Mouse (Mus musculus): ENCODE measurements around the gene Eml5. TPM values are rescaled to one million over a fixed set of nuclear protein-coding genes. Genes with fewer than 3 reads are reported as not detected.

Eml5 gene
- polyA plus RNA-seq, 1 experiment from 2014 or later: 5.4 TPM

- Histone ChIP-seq H3K4me3 (ENCODE audit: low read length) (no peak overlapping the region), H3K9ac (ENCODE audit: low read length) (no peak overlapping the region), H3K4me1 (ENCODE audit: control insufficient read depth, insufficient read depth, low read length) (no peaks in the 10 kb centered on the region), H3K27me3 (ENCODE audit: control insufficient read depth, insufficient read depth, low read length) (no peaks in the 10 kb centered on the region), H3K9me3 (replicated peaks; ENCODE audit: control insufficient read depth, low read length) (no peaks in the 10 kb centered on the region), H3K4me2 (ENCODE audit: low read depth, low read length) (no peak overlapping the region), H3K36me3 (ENCODE audit: control insufficient read depth, insufficient read depth) (peaks cover 4% of the 10 kb centered on the region; the same call in 1 of the 2 replicates), H3K27ac (ENCODE audit: low read length) (no peak overlapping the region)
- ATAC-seq (replicated peaks; ENCODE audit: extremely low read depth, insufficient read depth, low FRiP score): no peak
- 86% methylated on average over 2 of the region's 2 CpGs for WGBS
Measured at GRCm38 (mm10) chr12:98820781-98821180, 80.5 kb downstream of the Eml5 start.

GRCm38 (mm10) chr12:98804078-98804748 lies 97.1 kb downstream of the Eml5 start:
- Histone ChIP-seq H3K4me2 (ENCODE audit: low read depth, low read length) (no peak overlapping the region), H3K9me3 (replicated peaks; ENCODE audit: control insufficient read depth, low read length) (no peaks in the 10 kb centered on the region), H3K4me3 (ENCODE audit: low read length) (no peak overlapping the region), H3K9ac (ENCODE audit: low read length) (no peak overlapping the region), H3K36me3 (ENCODE audit: control insufficient read depth, insufficient read depth) (peaks cover 9% of the 10 kb centered on the region), H3K27me3 (ENCODE audit: control insufficient read depth, insufficient read depth, low read length) (no peaks in the 10 kb centered on the region), H3K4me1 (ENCODE audit: control insufficient read depth, insufficient read depth, low read length) (no peaks in the 10 kb centered on the region), H3K27ac (ENCODE audit: low read length) (no peak overlapping the region)
- no peak for ATAC-seq (replicated peaks; ENCODE audit: extremely low read depth, insufficient read depth, low FRiP score)
- 81% methylated on average over 3 of the region's 3 CpGs for WGBS

GRCm38 (mm10) chr12:98802245-98802644 lies 99.0 kb downstream of the Eml5 start:
- Histone ChIP-seq H3K27me3 (ENCODE audit: control insufficient read depth, insufficient read depth, low read length) (no peaks in the 10 kb centered on the region), H3K27ac (ENCODE audit: low read length) (no peak overlapping the region), H3K36me3 (ENCODE audit: control insufficient read depth, insufficient read depth) (0 out of 2 replicates have a peak, but pooled peaks cover 5% of the 10 kb centered on the region), H3K9ac (ENCODE audit: low read length) (no peak overlapping the region), H3K4me3 (ENCODE audit: low read length) (no peak overlapping the region), H3K9me3 (replicated peaks; ENCODE audit: control insufficient read depth, low read length) (no peaks in the 10 kb centered on the region), H3K4me1 (ENCODE audit: control insufficient read depth, insufficient read depth, low read length) (no peaks in the 10 kb centered on the region), H3K4me2 (ENCODE audit: low read depth, low read length) (no peak overlapping the region)
- no peak for ATAC-seq (replicated peaks; ENCODE audit: extremely low read depth, insufficient read depth, low FRiP score)
- 69% methylated on average over 3 of the region's 3 CpGs for WGBS

- Histone ChIP-seq H3K9ac (ENCODE audit: low read length) (no peak overlapping the region), H3K36me3 (ENCODE audit: control insufficient read depth, insufficient read depth) (peaks cover 12% of the 10 kb centered on the region; the same call in 1 of the 2 replicates), H3K27ac (ENCODE audit: low read length) (no peak overlapping the region), H3K4me3 (ENCODE audit: low read length) (no peak overlapping the region), H3K4me2 (ENCODE audit: low read depth, low read length) (no peak overlapping the region), H3K4me1 (ENCODE audit: control insufficient read depth, insufficient read depth, low read length) (no peaks in the 10 kb centered on the region), H3K27me3 (ENCODE audit: control insufficient read depth, insufficient read depth, low read length) (no peaks in the 10 kb centered on the region), H3K9me3 (replicated peaks; ENCODE audit: control insufficient read depth, low read length) (no peaks in the 10 kb centered on the region)
- no peak for ATAC-seq (replicated peaks; ENCODE audit: extremely low read depth, insufficient read depth, low FRiP score)
- 70% methylated on average over 5 of the region's 5 CpGs for WGBS
Measured at GRCm38 (mm10) chr12:98800334-98800733, 101.0 kb downstream of the Eml5 start.

- 95% methylated on average over 3 of the region's 3 CpGs for WGBS
- Histone ChIP-seq H3K9ac (ENCODE audit: low read length) (no peak overlapping the region), H3K27me3 (ENCODE audit: control insufficient read depth, insufficient read depth, low read length) (no peaks in the 10 kb centered on the region), H3K4me3 (ENCODE audit: low read length) (no peak overlapping the region), H3K4me1 (ENCODE audit: control insufficient read depth, insufficient read depth, low read length) (no peaks in the 10 kb centered on the region), H3K27ac (ENCODE audit: low read length) (no peak overlapping the region), H3K4me2 (ENCODE audit: low read depth, low read length) (no peak overlapping the region), H3K36me3 (ENCODE audit: control insufficient read depth, insufficient read depth) (peaks cover 26% of the 10 kb centered on the region), H3K9me3 (replicated peaks; ENCODE audit: control insufficient read depth, low read length) (no peaks in the 10 kb centered on the region)
- no peak for ATAC-seq (replicated peaks; ENCODE audit: extremely low read depth, insufficient read depth, low FRiP score)
Measured at GRCm38 (mm10) chr12:98795731-98796318, 105.5 kb downstream of the Eml5 start.

GRCm38 (mm10) chr12:98784251-98784650 lies 117.0 kb downstream of the Eml5 start:
- Histone ChIP-seq H3K4me3 (ENCODE audit: low read length) (no peak overlapping the region), H3K27me3 (ENCODE audit: control insufficient read depth, insufficient read depth, low read length) (no peaks in the 10 kb centered on the region), H3K27ac (ENCODE audit: low read length) (no peak overlapping the region), H3K9me3 (replicated peaks; ENCODE audit: control insufficient read depth, low read length) (no peaks in the 10 kb centered on the region), H3K36me3 (ENCODE audit: control insufficient read depth, insufficient read depth) (peaks cover 57% of the 10 kb centered on the region), H3K9ac (ENCODE audit: low read length) (no peak overlapping the region), H3K4me2 (ENCODE audit: low read depth, low read length) (no peak overlapping the region), H3K4me1 (ENCODE audit: control insufficient read depth, insufficient read depth, low read length) (no peaks in the 10 kb centered on the region)
- 90% methylated on average over 1 of the region's 1 CpGs for WGBS
- ATAC-seq (replicated peaks; ENCODE audit: extremely low read depth, insufficient read depth, low FRiP score): no peak

GRCm38 (mm10) chr12:98779148-98779547 lies 122.1 kb downstream of the Eml5 start:
- no peak for ATAC-seq (replicated peaks; ENCODE audit: extremely low read depth, insufficient read depth, low FRiP score)
- H3K4me3 ChIP-seq (ENCODE audit: low read length): no peak overlapping the region
- no peak overlapping the region for H3K9ac ChIP-seq (ENCODE audit: low read length)
- H3K27me3 ChIP-seq (ENCODE audit: control insufficient read depth, insufficient read depth, low read length): no peaks in the 10 kb centered on the region
- peaks cover 51% of the 10 kb centered on the region for H3K36me3 ChIP-seq (ENCODE audit: control insufficient read depth, insufficient read depth)
- H3K4me1 ChIP-seq (ENCODE audit: control insufficient read depth, insufficient read depth, low read length): no peaks in the 10 kb centered on the region
- no peak overlapping the region for H3K4me2 ChIP-seq (ENCODE audit: low read depth, low read length)
- no peaks in the 10 kb centered on the region for H3K9me3 ChIP-seq (replicated peaks; ENCODE audit: control insufficient read depth, low read length)
- 85% methylated on average over 4 of the region's 4 CpGs for WGBS
- no peak overlapping the region for H3K27ac ChIP-seq (ENCODE audit: low read length)

GRCm38 (mm10) chr12:98777509-98777908 lies 123.8 kb downstream of the Eml5 start:
- no peaks in the 10 kb centered on the region for H3K27me3 ChIP-seq (ENCODE audit: control insufficient read depth, insufficient read depth, low read length)
- H3K4me3 ChIP-seq (ENCODE audit: low read length): no peak overlapping the region
- 81% methylated on average over 3 of the region's 3 CpGs for WGBS
- H3K9me3 ChIP-seq (replicated peaks; ENCODE audit: control insufficient read depth, low read length): no peaks in the 10 kb centered on the region
- H3K4me2 ChIP-seq (ENCODE audit: low read depth, low read length): no peak overlapping the region
- H3K36me3 ChIP-seq (ENCODE audit: control insufficient read depth, insufficient read depth): peaks cover 51% of the 10 kb centered on the region
- no peak overlapping the region for H3K9ac ChIP-seq (ENCODE audit: low read length)
- no peaks in the 10 kb centered on the region for H3K4me1 ChIP-seq (ENCODE audit: control insufficient read depth, insufficient read depth, low read length)
- ATAC-seq (replicated peaks; ENCODE audit: extremely low read depth, insufficient read depth, low FRiP score): no peak
- no peak overlapping the region for H3K27ac ChIP-seq (ENCODE audit: low read length)

- 79% methylated on average over 2 of the region's 2 CpGs for WGBS
- Histone ChIP-seq H3K27ac (ENCODE audit: low read length) (no peak overlapping the region), H3K9me3 (replicated peaks; ENCODE audit: control insufficient read depth, low read length) (no peaks in the 10 kb centered on the region), H3K4me2 (ENCODE audit: low read depth, low read length) (no peak overlapping the region), H3K36me3 (ENCODE audit: control insufficient read depth, insufficient read depth) (peaks cover 49% of the 10 kb centered on the region), H3K4me1 (ENCODE audit: control insufficient read depth, insufficient read depth, low read length) (no peaks in the 10 kb centered on the region), H3K9ac (ENCODE audit: low read length) (no peak overlapping the region), H3K4me3 (ENCODE audit: low read length) (no peak overlapping the region), H3K27me3 (ENCODE audit: control insufficient read depth, insufficient read depth, low read length) (no peaks in the 10 kb centered on the region)
- no peak for ATAC-seq (replicated peaks; ENCODE audit: extremely low read depth, insufficient read depth, low FRiP score)
Measured at GRCm38 (mm10) chr12:98766241-98766640, 135.0 kb downstream of the Eml5 start.

All from heart, embryonic 16.5 days (tissue).